Mouse (Mus musculus): Measurements from ENCODE around the gene Fbxl18. TPM values are rescaled to one million over a fixed set of nuclear protein-coding genes. Genes with fewer than 3 reads are reported as not detected.

Fbxl18 gene
- polyA plus RNA-seq, 1 experiment from 2014 or later: 9.2 TPM

DNA sequence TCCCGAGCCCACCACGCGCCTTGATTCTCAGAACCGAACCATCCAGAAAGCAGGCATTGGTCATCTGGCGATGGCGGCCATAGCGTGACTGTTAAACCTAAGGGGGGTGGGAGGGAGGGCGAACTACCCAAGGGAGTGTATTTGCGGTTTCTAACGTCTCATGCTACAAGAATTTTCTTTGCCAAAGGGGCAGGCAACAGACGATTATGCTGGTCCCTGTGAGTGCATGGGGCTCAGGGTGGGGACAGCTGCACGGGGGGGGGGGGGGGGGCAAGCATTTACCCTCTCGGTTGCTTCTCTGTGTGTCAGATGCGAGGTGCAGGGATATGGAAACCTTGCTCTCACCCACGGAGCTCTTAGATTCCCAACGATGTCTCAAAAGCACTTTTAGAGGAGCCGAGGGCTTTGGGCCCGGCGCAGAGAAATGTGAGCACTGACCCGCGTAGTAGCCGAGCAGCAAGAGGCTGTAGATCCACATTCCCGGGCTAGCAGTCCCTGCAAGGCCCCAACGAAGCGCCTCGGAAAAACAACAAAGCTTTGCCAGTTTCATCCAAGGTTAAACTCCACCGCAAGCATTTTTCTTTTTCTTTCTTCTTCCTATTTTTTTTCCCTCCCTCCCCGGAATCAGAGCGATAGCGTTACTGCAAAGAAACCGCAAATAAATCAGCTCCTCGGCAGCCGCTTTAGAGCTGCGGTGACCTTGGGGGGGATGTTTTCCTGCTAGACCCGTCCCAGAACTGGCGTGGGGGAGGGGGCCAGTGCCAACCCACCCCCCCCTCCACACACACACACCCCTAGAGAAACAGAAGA, 72.7 kb downstream of the Fbxl18 start:
- no peaks in the 10 kb centered on the region for H3K36me3 ChIP-seq (ENCODE audit: control insufficient read depth, insufficient read depth, low read length)
- WGBS: under 1% methylated on average over 33 of the region's 36 CpGs
- ATAC-seq (ENCODE audit: low read depth): 0 out of 2 replicates have a peak, but pooled peaks have one; percentile 1
- H3K9ac ChIP-seq (ENCODE audit: low read depth, low read length): peak overlapping the region; percentile 100
- peak overlapping the region; percentile 98 for H3K4me3 ChIP-seq (ENCODE audit: low read depth, low read length)
- no peaks in the 10 kb centered on the region for H3K27me3 ChIP-seq (replicated peaks; ENCODE audit: control insufficient read depth, insufficient read depth, low read length)
- H3K27ac ChIP-seq (replicated peaks; ENCODE audit: low read depth, low read length): peak overlapping the region; percentile 100
- peak overlapping the region; percentile 99 for H3K4me2 ChIP-seq (ENCODE audit: low read depth, low read length)
- DNase-seq (ENCODE audit: low spot score): peak; percentile 90
- no peaks in the 10 kb centered on the region for H3K9me3 ChIP-seq (ENCODE audit: control insufficient read depth, low read length)
- peaks cover 22% of the 10 kb centered on the region for H3K4me1 ChIP-seq (ENCODE audit: control insufficient read depth, insufficient read depth, low read length)

DNA sequence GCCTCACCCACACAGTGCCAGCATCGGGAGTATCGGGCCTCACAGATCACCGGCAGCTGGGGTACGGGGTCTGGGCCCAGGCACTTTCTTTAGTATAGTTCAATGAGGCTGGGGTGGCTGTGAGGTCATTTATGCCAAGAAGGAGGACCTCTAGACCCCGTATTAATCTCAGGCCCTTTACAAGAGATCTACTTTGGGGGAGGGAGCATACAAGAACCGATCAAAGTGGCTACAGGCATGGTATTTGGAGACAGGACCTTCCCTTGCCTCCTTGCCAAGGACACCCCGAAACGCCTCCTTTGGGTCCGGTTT, 73.3 kb downstream of the Fbxl18 start:
- Histone ChIP-seq H3K4me3 (ENCODE audit: low read depth, low read length) (peak overlapping the region; percentile 98), H3K4me2 (ENCODE audit: low read depth, low read length) (peak overlapping the region; percentile 99), H3K9me3 (ENCODE audit: control insufficient read depth, low read length) (no peaks in the 10 kb centered on the region), H3K27ac (replicated peaks; ENCODE audit: low read depth, low read length) (peak overlapping the region; percentile 100), H3K27me3 (replicated peaks; ENCODE audit: control insufficient read depth, insufficient read depth, low read length) (no peaks in the 10 kb centered on the region), H3K36me3 (ENCODE audit: control insufficient read depth, insufficient read depth, low read length) (no peaks in the 10 kb centered on the region), H3K4me1 (ENCODE audit: control insufficient read depth, insufficient read depth, low read length) (peaks cover 22% of the 10 kb centered on the region), H3K9ac (ENCODE audit: low read depth, low read length) (peak overlapping the region; percentile 100)
- under 1% methylated on average over 9 of the region's 9 CpGs for WGBS
- DNase-seq (ENCODE audit: low spot score) (no peak), ATAC-seq (ENCODE audit: low read depth) (no peak)

DNA sequence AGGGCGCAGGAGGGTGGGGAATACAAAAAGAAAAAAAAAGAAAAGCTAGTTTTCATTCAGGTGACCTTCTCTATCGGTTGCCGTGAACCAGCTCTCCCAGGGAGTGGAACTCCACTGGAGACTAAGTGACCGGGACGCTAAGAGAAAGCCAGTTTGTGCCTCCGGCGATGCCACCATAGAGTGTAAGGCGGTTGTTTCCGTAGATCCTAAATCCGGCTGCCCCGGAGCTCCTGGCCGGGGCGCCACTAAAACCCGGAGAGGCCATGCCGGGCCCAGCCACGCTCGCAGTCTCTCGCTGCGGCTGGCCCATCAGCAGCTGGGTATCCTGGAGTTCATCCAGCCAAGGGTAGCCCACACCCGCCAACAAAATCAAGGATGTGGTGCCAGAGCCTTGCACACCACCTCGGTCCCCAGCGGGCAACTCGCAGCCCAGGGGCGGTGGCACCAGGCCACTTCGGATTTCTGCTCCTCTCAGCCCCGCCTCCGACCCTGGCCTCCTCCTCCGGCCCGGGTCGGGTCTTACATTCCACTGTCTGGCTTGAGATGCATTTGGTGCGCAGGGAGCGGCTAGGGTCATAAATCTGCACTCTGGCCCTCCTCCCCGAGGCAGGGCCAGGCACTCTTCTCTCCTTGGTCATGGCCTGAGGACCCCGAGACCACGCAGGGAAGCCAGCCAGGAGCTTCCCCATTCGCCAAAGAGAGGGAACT, 73.8 kb downstream of the Fbxl18 start:
- ATAC-seq (ENCODE audit: low read depth) (peak; percentile 8), DNase-seq (ENCODE audit: low spot score) (peak; percentile 95)
- under 1% methylated on average over 28 of the region's 36 CpGs for WGBS

DNA sequence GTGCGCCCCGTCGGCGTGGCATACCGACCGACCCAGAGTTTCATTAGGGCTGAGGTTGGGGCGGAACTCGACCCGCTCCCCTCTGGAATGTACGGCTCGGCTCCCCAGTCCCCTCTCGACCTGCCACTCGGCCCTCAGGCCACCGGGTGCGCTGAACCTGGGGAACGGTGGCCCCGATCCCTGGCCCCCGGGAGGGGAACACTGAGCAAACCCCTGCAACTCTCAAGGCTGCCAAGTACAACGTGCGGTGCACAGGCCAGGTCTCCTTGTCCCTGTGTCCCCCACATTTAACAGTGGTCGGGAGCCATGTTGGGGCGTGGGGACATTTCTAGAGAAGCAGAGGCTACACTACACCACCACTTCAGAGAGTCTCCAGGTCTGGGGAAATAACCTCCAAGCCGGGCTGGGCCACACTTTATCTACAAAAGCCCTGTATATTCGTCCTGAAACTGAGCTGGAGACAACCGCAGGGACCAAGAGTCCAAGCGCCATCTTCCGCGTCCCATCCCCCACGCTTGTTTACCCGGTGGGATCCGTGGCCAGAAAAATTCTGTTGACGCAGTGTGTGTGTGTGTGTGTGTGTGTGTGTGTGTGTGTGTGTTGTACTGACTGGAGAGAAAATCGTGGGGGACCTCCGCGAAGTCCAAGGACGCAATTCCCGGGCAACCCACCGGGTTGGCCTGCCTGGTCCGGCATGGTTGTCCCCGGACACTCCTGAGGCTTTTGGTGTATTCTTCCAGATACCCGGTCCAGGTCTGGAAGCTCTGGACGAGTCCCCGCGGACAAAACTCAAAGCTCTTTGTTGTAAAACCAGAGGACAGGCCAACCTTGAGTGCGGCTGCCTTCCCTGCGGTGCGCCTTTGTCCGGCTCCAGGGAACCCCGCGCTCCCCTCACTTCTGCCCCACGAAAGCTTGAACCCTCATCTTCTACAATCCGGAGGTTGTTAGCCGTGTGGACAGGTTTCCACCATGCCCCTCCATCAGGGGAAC, 74.7 kb downstream of the Fbxl18 start:
- H3K4me1 ChIP-seq (ENCODE audit: control insufficient read depth, insufficient read depth, low read length): peaks cover 19% of the 10 kb centered on the region
- no peaks in the 10 kb centered on the region for H3K36me3 ChIP-seq (ENCODE audit: control insufficient read depth, insufficient read depth, low read length)
- peak overlapping the region; percentile 100 for H3K27ac ChIP-seq (replicated peaks; ENCODE audit: low read depth, low read length)
- H3K27me3 ChIP-seq (replicated peaks; ENCODE audit: control insufficient read depth, insufficient read depth, low read length): no peaks in the 10 kb centered on the region
- H3K9ac ChIP-seq (ENCODE audit: low read depth, low read length): peak overlapping the region; percentile 100
- peak overlapping the region; percentile 99 for H3K4me2 ChIP-seq (ENCODE audit: low read depth, low read length)
- ATAC-seq (ENCODE audit: low read depth) (no peak), DNase-seq (ENCODE audit: low spot score) (peak; percentile 72)
- under 1% methylated on average over 50 of the region's 53 CpGs for WGBS
- no peaks in the 10 kb centered on the region for H3K9me3 ChIP-seq (ENCODE audit: control insufficient read depth, low read length)
- peak overlapping the region; percentile 98 for H3K4me3 ChIP-seq (ENCODE audit: low read depth, low read length)

More for the DNA sequence above, 73.8 kb downstream of the Fbxl18 start:
- peaks cover 22% of the 10 kb centered on the region for H3K4me1 ChIP-seq (ENCODE audit: control insufficient read depth, insufficient read depth, low read length)
- peak overlapping the region; percentile 100 for H3K27ac ChIP-seq (replicated peaks; ENCODE audit: low read depth, low read length)
- peak overlapping the region; percentile 99 for H3K4me2 ChIP-seq (ENCODE audit: low read depth, low read length)
- no peaks in the 10 kb centered on the region for H3K9me3 ChIP-seq (ENCODE audit: control insufficient read depth, low read length)
- no peaks in the 10 kb centered on the region for H3K36me3 ChIP-seq (ENCODE audit: control insufficient read depth, insufficient read depth, low read length)
- peak overlapping the region; percentile 98 for H3K4me3 ChIP-seq (ENCODE audit: low read depth, low read length)
- H3K9ac ChIP-seq (ENCODE audit: low read depth, low read length): peak overlapping the region; percentile 100
- H3K27me3 ChIP-seq (replicated peaks; ENCODE audit: control insufficient read depth, insufficient read depth, low read length): no peaks in the 10 kb centered on the region

DNA sequence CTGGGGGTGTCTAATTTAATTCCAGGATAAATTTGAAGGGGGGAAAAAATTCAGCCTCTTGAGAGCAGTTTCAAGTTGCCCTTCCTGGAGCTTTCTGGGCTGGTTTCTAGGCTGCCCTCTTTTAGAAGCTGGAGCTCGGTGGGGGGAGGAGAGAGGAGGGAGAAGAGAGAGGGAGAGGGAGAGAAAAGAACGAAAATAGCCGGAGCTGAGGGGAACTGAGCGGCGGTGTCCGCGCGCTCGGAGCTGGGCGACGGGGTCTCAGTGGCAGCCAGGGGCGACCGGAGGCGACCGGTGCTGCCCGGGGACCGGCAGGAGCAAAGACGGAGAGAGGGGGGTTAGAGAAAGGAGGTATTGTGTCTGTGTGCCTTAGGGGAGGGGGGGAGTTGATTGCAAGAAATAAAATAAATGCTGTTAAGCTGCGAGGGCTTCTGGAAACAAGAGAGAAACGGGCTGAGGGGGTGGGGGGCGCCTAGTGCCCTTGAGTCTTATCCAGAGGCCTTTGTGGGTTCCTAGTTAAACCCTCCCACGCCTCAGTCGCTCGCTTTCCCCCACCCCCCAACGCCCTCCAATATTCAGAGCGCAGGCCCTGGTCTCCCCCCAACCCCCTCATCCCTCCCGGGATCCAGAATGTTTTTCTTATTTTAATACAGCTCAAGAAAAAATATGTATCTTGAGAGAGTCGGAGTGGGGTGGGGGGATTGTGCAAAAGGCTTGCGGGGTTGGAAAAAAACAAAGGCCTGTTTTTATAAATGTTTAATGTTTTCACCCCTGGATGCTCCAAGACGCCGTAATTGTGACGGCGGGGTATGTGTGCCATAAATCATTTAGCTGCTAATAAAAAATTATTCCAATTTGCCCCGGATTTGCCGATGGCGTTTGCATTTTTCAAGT, 75.6 kb downstream of the Fbxl18 start:
- peaks cover 5% of the 10 kb centered on the region for H3K36me3 ChIP-seq (ENCODE audit: control insufficient read depth, insufficient read depth, low read length)
- peak overlapping the region; percentile 100 for H3K9ac ChIP-seq (ENCODE audit: low read depth, low read length)
- no peaks in the 10 kb centered on the region for H3K9me3 ChIP-seq (ENCODE audit: control insufficient read depth, low read length)
- peak overlapping the region; percentile 98 for H3K4me3 ChIP-seq (ENCODE audit: low read depth, low read length)
- WGBS: under 1% methylated on average over 36 of the region's 36 CpGs
- peak; percentile 10; the same call in 1 of the 2 replicates for ATAC-seq (ENCODE audit: low read depth)
- DNase-seq (ENCODE audit: low spot score): peak; percentile 96
- peak overlapping the region; percentile 99 for H3K4me2 ChIP-seq (ENCODE audit: low read depth, low read length)
- H3K4me1 ChIP-seq (ENCODE audit: control insufficient read depth, insufficient read depth, low read length): peaks cover 9% of the 10 kb centered on the region
- no peaks in the 10 kb centered on the region for H3K27me3 ChIP-seq (replicated peaks; ENCODE audit: control insufficient read depth, insufficient read depth, low read length)
- peak overlapping the region; percentile 100 for H3K27ac ChIP-seq (replicated peaks; ENCODE audit: low read depth, low read length)

DNA sequence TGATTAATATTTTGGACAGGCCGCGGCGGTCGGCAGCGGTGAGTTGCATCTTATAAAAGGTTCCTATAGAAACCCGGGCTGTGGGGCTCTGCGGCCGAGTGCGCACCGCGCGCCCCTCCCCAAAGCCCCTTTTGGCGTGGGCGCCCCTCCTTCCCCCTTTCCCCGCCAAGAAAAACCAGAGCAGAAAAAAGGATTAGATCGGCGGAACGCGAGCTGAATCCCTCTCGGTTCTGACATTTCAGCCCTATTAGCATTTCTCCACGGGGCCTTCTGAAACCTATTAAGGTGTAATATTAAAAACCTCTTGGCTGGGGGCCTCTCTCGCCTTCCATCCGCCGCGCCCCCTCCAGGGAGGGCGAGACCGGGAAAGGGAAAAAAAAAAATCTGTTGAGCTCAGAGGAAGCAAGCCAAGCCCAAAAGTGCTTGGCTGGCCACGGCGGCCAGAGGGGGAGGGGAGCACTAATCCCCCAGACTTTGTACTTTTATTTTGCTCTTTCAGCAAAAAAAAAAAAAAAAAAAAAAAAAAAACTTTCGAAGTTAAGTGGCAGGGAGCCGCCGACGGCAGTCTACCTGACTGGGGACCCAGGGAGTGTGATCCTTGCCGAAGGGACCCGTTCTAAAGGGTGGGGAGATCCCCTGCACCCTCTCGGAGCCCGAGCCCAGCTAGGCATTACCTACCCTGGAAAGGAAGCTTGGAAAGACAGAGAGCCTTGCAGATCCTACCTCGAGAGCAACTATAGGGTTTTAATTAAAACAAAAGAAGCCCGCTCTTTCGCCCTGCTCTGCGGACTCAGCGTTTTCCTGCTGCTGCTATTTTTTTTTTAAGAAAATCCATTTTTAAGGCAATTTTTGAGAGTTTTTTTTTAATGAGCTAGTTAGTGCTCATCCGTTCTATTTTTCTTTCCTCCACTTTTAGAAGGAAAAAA, 76.5 kb downstream of the Fbxl18 start:
- Histone ChIP-seq H3K36me3 (ENCODE audit: control insufficient read depth, insufficient read depth, low read length) (peaks cover 15% of the 10 kb centered on the region), H3K9ac (ENCODE audit: low read depth, low read length) (peak overlapping the region; percentile 100), H3K4me3 (ENCODE audit: low read depth, low read length) (peak overlapping the region; percentile 98), H3K4me2 (ENCODE audit: low read depth, low read length) (peak overlapping the region; percentile 99), H3K9me3 (ENCODE audit: control insufficient read depth, low read length) (no peaks in the 10 kb centered on the region), H3K27ac (replicated peaks; ENCODE audit: low read depth, low read length) (peak overlapping the region; percentile 100), H3K4me1 (ENCODE audit: control insufficient read depth, insufficient read depth, low read length) (peaks cover under 1% of the 10 kb centered on the region; the same call in 1 of the 2 replicates), H3K27me3 (replicated peaks; ENCODE audit: control insufficient read depth, insufficient read depth, low read length) (no peaks in the 10 kb centered on the region)
- ATAC-seq (ENCODE audit: low read depth) (peak; percentile 4; the same call in 1 of the 2 replicates), DNase-seq (ENCODE audit: low spot score) (peak; percentile 97)
- under 1% methylated on average over 43 of the region's 43 CpGs for WGBS
